Mouse (Mus musculus): ENCODE results near the gene St13.

St13 gene

GRCm38 (mm10) chr15:81364271-81364670 lies 35.6 kb downstream of the St13 start:
- DNase-seq: no peak

GRCm38 (mm10) chr15:81362501-81362900 lies 37.4 kb downstream of the St13 start:
- no peak for DNase-seq

- DNase-seq: no peak
Observed at GRCm38 (mm10) chr15:81361417-81362015, 38.4 kb downstream of the St13 start.

GRCm38 (mm10) chr15:81361022-81361404 lies 38.9 kb downstream of the St13 start:
- DNase-seq: no peak

GRCm38 (mm10) chr15:81360345-81361021 lies 39.4 kb downstream of the St13 start, which contains the start of gene Slc25a17:
Slc25a17 (minus strand) TSS chr15:81360812.
- DNase-seq: peak; percentile 90 to 94

- DNase-seq: no peak
Observed at GRCm38 (mm10) chr15:81359421-81359820, 40.5 kb downstream of the St13 start.

- no peak for DNase-seq
Observed at GRCm38 (mm10) chr15:81358943-81359342, 40.9 kb downstream of the St13 start.

GRCm38 (mm10) chr15:81356946-81357345 lies 42.9 kb downstream of the St13 start:
- no peak for DNase-seq

GRCm38 (mm10) chr15:81355146-81355761 lies 44.6 kb downstream of the St13 start:
- peak in 1 of 2 experiments; percentile 50 for DNase-seq

GRCm38 (mm10) chr15:81352638-81353037 lies 47.2 kb downstream of the St13 start:
- peak in 1 of 2 experiments; percentile 17 for DNase-seq

GRCm38 (mm10) chr15:81350401-81350800 lies 49.5 kb downstream of the St13 start:
- peak in 1 of 2 experiments; percentile 22 for DNase-seq

GRCm38 (mm10) chr15:81348366-81348765 lies 51.5 kb downstream of the St13 start:
- no peak for DNase-seq

- no peak for DNase-seq
Observed at GRCm38 (mm10) chr15:81347466-81347865, 52.4 kb downstream of the St13 start.

GRCm38 (mm10) chr15:81341426-81341825 lies 58.5 kb downstream of the St13 start:
- no peak for DNase-seq

GRCm38 (mm10) chr15:81339158-81339557 lies 60.7 kb downstream of the St13 start:
- no peak for DNase-seq

- peak; percentile 58 to 59 for DNase-seq
Observed at GRCm38 (mm10) chr15:81336466-81336865, 63.4 kb downstream of the St13 start.

GRCm38 (mm10) chr15:81332517-81332916 lies 67.4 kb downstream of the St13 start:
- no peak for DNase-seq

- no peak for DNase-seq
Observed at GRCm38 (mm10) chr15:81330816-81331433, 69.0 kb downstream of the St13 start.

GRCm38 (mm10) chr15:81329721-81330369 lies 70.0 kb downstream of the St13 start:
- no peak for DNase-seq

GRCm38 (mm10) chr15:81327501-81327900 lies 72.4 kb downstream of the St13 start:
- no peak for DNase-seq

- no peak for DNase-seq
Observed at GRCm38 (mm10) chr15:81324979-81325378, 74.9 kb downstream of the St13 start.

- no peak for DNase-seq
Observed at GRCm38 (mm10) chr15:81320137-81320536, 79.7 kb downstream of the St13 start.

- no peak for DNase-seq
Observed at GRCm38 (mm10) chr15:81319462-81319861, 80.4 kb downstream of the St13 start.

Data from cerebellum, postnatal 25 days (tissue).